Mouse (Mus musculus) myocyte (in vitro differentiated cells): ENCODE data around the gene Rnh1. TPM values are rescaled to one million over a fixed set of nuclear protein-coding genes. Genes with fewer than 3 reads are reported as not detected.
A peak's percentile ranks its signal among the peaks of the same experiment; 100 is the strongest.

Source experiments
- H3K27me3 ChIP-seq: one replicate; pipeline ENCODE4 v1.6.1; 2011; ENCODE audit not compliant: control insufficient read depth, insufficient read depth, insufficient read length
- H3K36me3 ChIP-seq: one replicate; pipeline ENCODE4 v1.6.1; 2011; ENCODE audit not compliant: control insufficient read depth, insufficient read depth
- H3K4me2 ChIP-seq: one replicate; pipeline ENCODE4 v1.6.1; 2011; ENCODE audit warnings: low read depth, control low read depth
- H3K4me3 ChIP-seq: one replicate; pipeline ENCODE4 v1.5.1; 2011; ENCODE audit warnings: mild to moderate bottlenecking, control low read depth, moderate library complexity
- H3K79me2 ChIP-seq: one replicate; pipeline ENCODE4 v1.6.1; 2011; ENCODE audit not compliant: control insufficient read depth, insufficient read depth
- H3ac ChIP-seq: one replicate; pipeline ENCODE4 v1.6.1; 2011; ENCODE audit not compliant: control insufficient read depth, insufficient read length
- CEBPB ChIP-seq: IDR thresholded peaks from 2 replicates; pipeline ENCODE4 v1.6.1; 2011; ENCODE audit warnings: mild to moderate bottlenecking, moderate library complexity; ENCODE audit not compliant: poor library complexity, insufficient read depth, severe bottlenecking
- E2F4 ChIP-seq: IDR thresholded peaks from one replicate; pipeline ENCODE4 v1.6.1; 2011; ENCODE audit warnings: mild to moderate bottlenecking, control low read depth, moderate library complexity; ENCODE audit not compliant: insufficient read depth
- MAX ChIP-seq: IDR thresholded peaks from one replicate; pipeline ENCODE4 v1.6.1; 2011; ENCODE audit warnings: low read depth, mild to moderate bottlenecking, control low read depth
- MYOD1 ChIP-seq, 3 experiments: IDR thresholded peaks; one replicate each; pipeline ENCODE4 v1.6.1; 2011; ENCODE audit warnings: control low read depth in 2 of 3, low read depth in 2 of 3, mild to moderate bottlenecking in 2 of 3, moderate library complexity in 1 of 3; ENCODE audit not compliant: insufficient read length in 2 of 3, control insufficient read depth in 1 of 3
- MYOG ChIP-seq, 3 experiments: IDR thresholded peaks; one replicate each; pipeline ENCODE4 v1.6.1; 2011; ENCODE audit warnings: control low read depth in 2 of 3, low read depth in 2 of 3, mild to moderate bottlenecking in 2 of 3; ENCODE audit not compliant: insufficient read length in 2 of 3, control insufficient read depth in 1 of 3, insufficient read depth in 1 of 3
- POLR2A ChIP-seq: IDR thresholded peaks from one replicate; pipeline ENCODE4 v1.6.1; 2011; ENCODE audit warnings: low read depth, mild to moderate bottlenecking, control low read depth, moderate library complexity; ENCODE audit not compliant: insufficient read length
- POLR2AphosphoS2 ChIP-seq: IDR thresholded peaks from one replicate; pipeline ENCODE4 v1.6.1; 2011; ENCODE audit warnings: low read depth, control low read depth; ENCODE audit not compliant: insufficient read length
- REST ChIP-seq: IDR thresholded peaks from one replicate; pipeline ENCODE4 v1.6.1; 2011; ENCODE audit warnings: mild to moderate bottlenecking, control low read depth, moderate library complexity; ENCODE audit not compliant: insufficient read depth, insufficient read length
- SRF ChIP-seq: IDR thresholded peaks from one replicate; pipeline ENCODE4 v1.6.1; 2011; ENCODE audit warnings: low read depth; ENCODE audit not compliant: control insufficient read depth, insufficient read length
- TCF12 ChIP-seq: IDR thresholded peaks from one replicate; pipeline ENCODE4 v1.6.1; 2011; ENCODE audit warnings: mild to moderate bottlenecking, control low read depth; ENCODE audit not compliant: poor library complexity, insufficient read depth, severe bottlenecking
- TCF3 ChIP-seq: IDR thresholded peaks from one replicate; pipeline ENCODE4 v1.6.1; 2011; ENCODE audit warnings: low read depth, control low read depth; ENCODE audit not compliant: insufficient read length
- USF1 ChIP-seq: IDR thresholded peaks from one replicate; pipeline ENCODE4 v1.6.1; 2011; ENCODE audit warnings: low read depth, mild to moderate bottlenecking, control low read depth, moderate library complexity
- polyA plus RNA-seq: library from polyadenylated mRNA; unstranded; fragments of >200 nt; fragmentation: generic; extraction: Trizol; gene quantifications from one replicate; pipeline ENCODE4 v1.2.1, GENCODE M21; 2012; ENCODE audit warnings: missing spikeins

The Rnh1 gene
- polyA plus RNA-seq, 1 experiment, result 276 TPM

DNA sequence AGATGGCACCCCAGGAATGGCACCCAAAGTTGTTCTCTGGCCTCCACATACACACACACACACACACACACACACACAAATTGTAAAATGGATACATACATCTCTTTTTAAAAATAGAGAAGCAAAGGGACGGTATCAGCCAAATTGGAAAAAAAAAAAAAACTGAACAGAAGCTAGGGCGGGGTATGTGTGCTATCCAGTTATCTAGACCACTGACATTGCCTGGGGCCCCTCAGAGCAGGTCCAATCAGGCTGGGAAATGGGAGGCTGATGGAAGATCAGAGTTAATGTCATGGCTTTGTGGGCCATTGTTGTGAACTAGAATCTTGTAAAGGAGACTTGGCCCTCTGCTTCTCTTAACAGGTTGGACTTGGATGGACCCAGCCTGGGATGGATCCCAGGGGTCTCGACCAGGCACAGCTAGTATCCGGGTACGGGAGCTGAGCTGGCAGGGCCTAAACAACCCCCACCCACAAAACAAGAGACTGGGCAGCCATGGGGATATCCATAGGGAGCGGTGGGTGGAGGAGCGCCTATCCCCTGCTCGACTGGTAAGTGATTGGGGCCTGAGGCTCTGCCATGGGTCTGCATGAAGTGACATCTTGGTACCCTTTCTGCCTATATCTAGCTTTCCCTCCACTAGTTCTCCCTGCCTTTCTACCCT, 24.1 kb upstream of the Rnh1 start:
- Histone ChIP-seq H3K36me3 (peaks cover 4% of the 10 kb centered on the region), H3K27me3 (peaks cover 5% of the 10 kb centered on the region), H3ac (no peak overlapping the region), H3K4me2 (no peak overlapping the region), H3K79me2 (peaks cover 9% of the 10 kb centered on the region), H3K4me3 (no peak overlapping the region)
- TF ChIP-seq MAX (no peak), TCF12 (no peak), REST (no peak), CEBPB (no peak), E2F4 (no peak), TCF3 (no peak), MYOD1 (IDR thresholded peaks at IDR 0.05; ENCODE audit: control insufficient read depth in 1 of 3, insufficient read length in 2 of 3, low read depth in 2 of 3) (no peak), POLR2A (no peak), POLR2AphosphoS2 (no peak), SRF (no peak), MYOG (IDR thresholded peaks at IDR 0.05; ENCODE audit: control insufficient read depth in 1 of 3, insufficient read depth in 1 of 3, insufficient read length in 2 of 3, low read depth in 2 of 3) (no peak), USF1 (no peak)

DNA sequence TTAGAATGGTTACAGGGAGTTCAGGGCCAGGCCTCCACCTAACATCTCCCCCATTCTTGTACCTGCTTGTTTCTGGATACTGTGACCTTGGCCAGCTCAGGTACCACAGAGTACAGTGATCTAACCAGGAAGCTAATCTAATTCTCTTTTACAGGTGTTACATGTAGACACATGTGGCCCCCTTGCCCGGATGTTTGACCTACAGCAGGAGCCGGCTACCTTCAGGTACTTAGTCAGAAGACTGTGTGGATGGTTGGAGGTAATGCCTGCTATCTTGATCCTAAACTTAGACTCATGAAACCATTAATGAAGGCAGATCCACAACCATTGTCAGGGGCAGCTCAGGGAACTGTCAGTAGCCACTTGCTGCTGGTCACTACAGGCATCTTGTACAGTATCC, 23.1 kb upstream of the Rnh1 start:
- H3K27me3 ChIP-seq, result peaks cover 5% of the 10 kb centered on the region
- no peak overlapping the region for H3K4me2 ChIP-seq
- peaks cover 12% of the 10 kb centered on the region for H3K36me3 ChIP-seq
- no peak for TF ChIP-seq CEBPB
- no peak for TF ChIP-seq E2F4
- TF ChIP-seq MAX, result no peak
- TF ChIP-seq POLR2A, result no peak
- no peak for TF ChIP-seq USF1
- peaks cover 9% of the 10 kb centered on the region for H3K79me2 ChIP-seq
- no peak overlapping the region for H3K4me3 ChIP-seq
- H3ac ChIP-seq, result no peak overlapping the region

DNA sequence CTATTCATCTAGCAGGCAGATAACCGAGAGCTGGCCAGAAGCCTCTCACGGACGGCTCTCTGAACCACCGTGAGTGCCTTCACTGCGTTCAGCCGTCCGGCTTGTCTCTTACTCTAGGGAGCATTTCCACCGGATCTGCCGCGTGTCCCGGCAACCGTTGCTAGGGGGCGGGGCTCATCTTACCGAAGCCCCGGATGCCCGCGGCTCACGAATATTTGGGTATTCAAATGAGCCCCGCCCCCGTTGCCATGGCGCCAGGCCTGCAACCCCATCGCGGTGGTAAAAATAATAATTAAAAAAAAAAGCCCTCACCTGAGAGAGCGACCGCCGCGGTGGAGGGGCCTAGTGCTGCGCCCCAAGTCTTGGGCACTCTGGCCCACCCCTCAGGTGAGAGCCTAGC, 22.2 kb upstream of the Rnh1 start:
- peak overlapping the region; percentile 47 for H3K4me3 ChIP-seq
- peak overlapping the region; percentile 99 for H3K4me2 ChIP-seq
- peak; percentile 41 for TF ChIP-seq POLR2A
- TF ChIP-seq MYOD1 (IDR thresholded peaks at IDR 0.05; ENCODE audit: control insufficient read depth in 1 of 3, insufficient read length in 2 of 3, low read depth in 2 of 3), result no peak
- peak; percentile 20 for TF ChIP-seq POLR2AphosphoS2
- peak; percentile 59 for TF ChIP-seq E2F4
- H3ac ChIP-seq, result peak overlapping the region; percentile 82
- peaks cover 5% of the 10 kb centered on the region for H3K27me3 ChIP-seq
- H3K36me3 ChIP-seq, result peaks cover 18% of the 10 kb centered on the region
- H3K79me2 ChIP-seq, result peaks cover 9% of the 10 kb centered on the region

DNA sequence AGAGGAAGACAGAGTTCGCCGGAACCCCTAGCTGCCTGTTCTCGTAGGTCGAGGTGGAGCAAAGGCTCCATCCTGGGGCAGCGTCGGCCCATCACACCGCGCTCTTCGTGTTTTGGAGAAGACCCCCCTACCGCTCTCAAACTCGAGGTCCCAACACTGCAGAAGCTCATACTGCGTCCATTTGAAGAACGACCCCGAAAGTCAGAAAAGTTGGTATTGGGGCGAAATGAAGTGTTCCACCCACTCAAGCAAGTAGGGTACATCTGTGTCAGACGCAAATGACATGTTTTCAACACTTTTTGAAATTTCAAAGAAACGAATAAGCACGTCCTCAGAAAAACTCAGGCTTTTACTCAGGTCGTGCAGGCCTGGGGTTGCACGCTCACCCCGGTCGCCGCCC, 21.8 kb upstream of the Rnh1 start:
- TF ChIP-seq MYOG (IDR thresholded peaks at IDR 0.05; ENCODE audit: control insufficient read depth in 1 of 3, insufficient read depth in 1 of 3, insufficient read length in 2 of 3, low read depth in 2 of 3), result no peak
- TF ChIP-seq E2F4, result no peak
- no peak for TF ChIP-seq REST
- TF ChIP-seq MAX, result no peak
- TF ChIP-seq USF1, result no peak
- no peak for TF ChIP-seq TCF3
- no peak for TF ChIP-seq POLR2AphosphoS2
- TF ChIP-seq TCF12, result no peak
- no peak for TF ChIP-seq SRF
- TF ChIP-seq POLR2A, result no peak
- TF ChIP-seq MYOD1 (IDR thresholded peaks at IDR 0.05; ENCODE audit: control insufficient read depth in 1 of 3, insufficient read length in 2 of 3, low read depth in 2 of 3), result no peak
- no peak for TF ChIP-seq CEBPB
- H3K27me3 ChIP-seq, result peaks cover 4% of the 10 kb centered on the region
- H3K4me2 ChIP-seq, result peak overlapping the region; percentile 99

DNA sequence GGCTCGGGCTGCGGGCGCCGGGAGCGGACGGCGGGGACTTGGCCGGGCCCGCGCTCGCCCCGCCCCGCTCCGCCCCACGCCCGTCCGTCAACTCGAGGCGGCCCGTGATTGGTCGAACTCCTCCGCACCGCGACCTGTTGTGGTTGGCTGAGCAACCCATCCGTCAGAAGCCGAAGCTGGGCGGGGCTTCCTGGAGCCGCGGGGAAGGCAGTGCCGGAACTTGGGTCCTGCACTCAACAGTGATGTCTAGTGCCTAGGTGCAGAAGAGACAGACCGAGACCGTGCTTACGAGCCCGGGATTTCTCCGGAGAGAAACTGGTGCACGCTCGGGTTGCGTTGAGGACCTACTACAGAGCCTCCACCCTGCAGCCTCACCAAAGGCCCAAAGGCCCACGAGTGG, 21.3 kb upstream of the Rnh1 start, which contains the start of the genes Hras and Lrrc56:
TSS of gene Hras (minus strand) at position 58 of the 400 bp plus-strand sequence.
TSS of gene Lrrc56 (plus strand) at position 210 of the 400 bp plus-strand sequence.
- Histone ChIP-seq H3K79me2 (peaks cover 9% of the 10 kb centered on the region), H3ac (peak within 1 kb of the TSS; percentile 82), H3K36me3 (peaks cover 18% of the 10 kb centered on the region), H3K27me3 (no peaks in the 10 kb centered on the region), H3K4me2 (peak within 1 kb of the TSS; percentile 99), H3K4me3 (peak within 1 kb of the TSS; percentile 47)
- no peak for TF ChIP-seq E2F4
- TF ChIP-seq MYOD1 (IDR thresholded peaks at IDR 0.05; ENCODE audit: control insufficient read depth in 1 of 3, insufficient read length in 2 of 3, low read depth in 2 of 3), result no peak
- no peak for TF ChIP-seq MYOG (IDR thresholded peaks at IDR 0.05; ENCODE audit: control insufficient read depth in 1 of 3, insufficient read depth in 1 of 3, insufficient read length in 2 of 3, low read depth in 2 of 3)
- TF ChIP-seq POLR2A, result peak; percentile 69
- TF ChIP-seq TCF12, result no peak
- no peak for TF ChIP-seq TCF3
- no peak for TF ChIP-seq USF1
- no peak for TF ChIP-seq MAX
- TF ChIP-seq POLR2AphosphoS2, result peak; percentile 72
- TF ChIP-seq SRF, result peak; percentile 56
- no peak for TF ChIP-seq CEBPB
- no peak for TF ChIP-seq REST

More for the DNA sequence above, 21.8 kb upstream of the Rnh1 start:
- Histone ChIP-seq H3K36me3 (peaks cover 18% of the 10 kb centered on the region), H3K79me2 (peaks cover 9% of the 10 kb centered on the region), H3ac (peak overlapping the region; percentile 82), H3K4me3 (peak overlapping the region; percentile 47)
